Mouse (Mus musculus) midbrain, embryonic 13.5 days (tissue): Measurements from ENCODE around the gene Rab22a. TPM values are rescaled to one million over a fixed set of nuclear protein-coding genes. Genes with fewer than 3 reads are reported as not detected.

ENCODE experiments used
- microRNA-seq: library from miRNA; unstranded; fragments of <30 nt; microRNA quantifications from one replicate; pipeline ENCODE4, GENCODE M21; 2016
- polyA plus RNA-seq: library from polyadenylated mRNA; unstranded; fragments of >200 nt; fragmentation: Nextera tagmentation; extraction: Ambion mirVana; gene quantifications from 2 replicates; pipeline ENCODE4 v1.2.1, GENCODE M21; 2015

Rab22a gene
- polyA plus RNA-seq, 1 experiment from 2014 or later: 32.8 TPM

Small RNA genes within 50 kb of the gene (microRNA-seq; reads per million reads assigned to microRNA genes)
- not detected for gene Mir6340

Other genes starting within 250 kb of the Rab22a start
- gene 1700021F07Rik, start 137.2 kb upstream of the Rab22a start, polyA plus RNA-seq: not detected in 2 replicates
- gene Ankrd60, start 81.4 kb upstream of the Rab22a start, polyA plus RNA-seq: not detected in 2 replicates
- not detected in 2 replicates for gene 1700010B08Rik, start 59.7 kb downstream of the Rab22a start, polyA plus RNA-seq
- gene Vapb, start 77.8 kb downstream of the Rab22a start, polyA plus RNA-seq: 12.3 and 13.8 TPM in 2 replicates